In the genomic region with DNA sequence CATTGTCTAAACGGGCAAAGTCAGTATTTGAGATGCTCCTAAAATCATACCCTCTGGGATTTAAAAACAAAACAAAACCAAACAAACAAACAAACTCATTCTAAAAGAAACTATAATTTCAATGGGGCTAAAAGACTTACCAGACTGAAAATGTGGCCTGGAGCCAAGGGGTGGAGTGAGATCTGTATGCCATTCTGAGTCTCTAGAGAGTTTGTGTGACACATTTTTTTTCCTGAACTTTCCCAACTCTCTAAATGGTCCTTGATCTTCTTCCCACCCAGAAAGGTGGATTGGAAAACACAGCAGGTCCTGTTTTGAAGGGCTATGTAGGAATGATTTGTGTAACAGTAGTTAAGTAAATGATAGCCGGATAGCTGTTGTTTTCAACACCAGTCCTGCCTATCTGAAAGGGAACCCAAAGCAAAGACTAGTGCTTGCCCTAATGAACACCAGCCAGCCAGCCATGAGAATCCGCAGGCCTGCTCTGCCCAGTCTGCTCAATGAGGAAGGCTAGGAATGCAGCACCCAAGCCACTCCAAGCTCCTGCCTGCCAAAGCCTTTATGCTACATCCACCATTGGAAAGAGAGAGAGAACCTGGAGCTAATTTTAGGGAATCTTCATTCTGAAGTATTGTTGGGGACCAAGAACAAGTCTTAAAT, we compare ENCODE assay signal across 8 mouse cellular contexts. TPM values are rescaled to one million over a fixed set of nuclear protein-coding genes. Genes with fewer than 3 reads are reported as not detected.
DNase-seq lines count a peak whose midpoint lies in the region; ATAC-seq and TF ChIP-seq lines count a peak whose summit lies in the region.

No protein-coding gene starts in this region.

- peaks cover 79% of the 10 kb centered on the region for H3K4me1 ChIP-seq in erythroblast, embryonic 14.5 days (ENCODE audit: control insufficient read depth)
- H3K4me1 ChIP-seq in lung, embryonic 14.5 days (ENCODE audit: insufficient read depth): peaks cover 10% of the 10 kb centered on the region

- no peaks in the 10 kb centered on the region for H3K9me3 ChIP-seq in erythroblast, embryonic 14.5 days (ENCODE audit: control insufficient read depth, low read length)
- no peaks in the 10 kb centered on the region for H3K9me3 ChIP-seq in lung, embryonic 14.5 days (ENCODE audit: low read depth, low read length)

- peak overlapping the region; percentile 66 for H3K9ac ChIP-seq in lung, embryonic 14.5 days

- WGBS in lung, embryonic 14.5 days: 54% methylated on average over 3 of the region's 3 CpGs

- H3K36me3 ChIP-seq in erythroblast, embryonic 14.5 days (ENCODE audit: control insufficient read depth): peaks cover 43% of the 10 kb centered on the region
- H3K36me3 ChIP-seq in lung, embryonic 14.5 days (ENCODE audit: insufficient read depth): no peaks in the 10 kb centered on the region

- peak overlapping the region; percentile 62; the same call in 1 of the 2 replicates for H3K27ac ChIP-seq in lung, embryonic 14.5 days (ENCODE audit: low read depth)

- peak overlapping the region; percentile 97 for H3K4me3 ChIP-seq in erythroblast, embryonic 14.5 days (replicated peaks)
- H3K4me3 ChIP-seq in lung, embryonic 14.5 days (ENCODE audit: low read depth, low read length): peak overlapping the region; percentile 51

- no peak for TF ChIP-seq CTCF in lung, embryonic 14.5 days (IDR thresholded peaks at IDR 0.05; ENCODE audit: low read depth)

- H3K27me3 ChIP-seq in erythroblast, embryonic 14.5 days (ENCODE audit: control insufficient read depth): peaks cover 9% of the 10 kb centered on the region
- no peaks in the 10 kb centered on the region for H3K27me3 ChIP-seq in lung, embryonic 14.5 days (ENCODE audit: insufficient read depth, low read length)

- ATAC-seq in lung, embryonic 14.5 days (ENCODE audit: insufficient read depth): no peak
- no peak for ATAC-seq in inflammation-experienced regulatory T-cells, adult 6 months

- peak; percentile 12 for DNase-seq in retina, postnatal 1 day
- DNase-seq in retina, embryonic 14.5 days (ENCODE audit: low spot score): no peak
- peak; percentile 75 for DNase-seq in induced T-regulatory cell, adult 2 months (ENCODE audit: low read depth)
- peak; percentile 47 for DNase-seq in lung, embryonic 14.5 days
- DNase-seq in right cerebral cortex, postnatal 10 days (ENCODE audit: low spot score in 2 of 2): no peak
- no peak for DNase-seq in ovary, postnatal 10 days (ENCODE audit: low spot score)

- peak overlapping the region; percentile 79 for H3K4me2 ChIP-seq in lung, embryonic 14.5 days

RNA-seq across cellular contexts. Expression of gene 4930523C07Rik, which starts 1.0 kb away (rescaled TPM):
- polyA plus RNA-seq in erythroblast, embryonic 14.5 days (2012): 3.7 and 4.4 TPM in 2 replicates
- 18.9 and 20.2 TPM in 2 replicates for polyA plus RNA-seq in lung, embryonic 14.5 days (2014; fragmentation: Nextera tagmentation; extraction: Ambion mirVana)
- polyA plus RNA-seq in inflammation-experienced regulatory T-cells, adult 6 months (2017; shearing (Covaris generic)): 100 to 1,000 TPM; 146 to 245 (median 156) TPM

Comparison
In these comparisons a context has a peak if more than half of its experiments do, and no peak if none do; other contexts are left out.
1. DNase-seq: peak in retina, postnatal 1 day (single experiment), induced T-regulatory cell, adult 2 months (single experiment) and lung, embryonic 14.5 days (single experiment); none in retina, embryonic 14.5 days (single experiment), right cerebral cortex, postnatal 10 days (0 of 2) and ovary, postnatal 10 days (single experiment).